Mouse (Mus musculus): ENCODE measurements around the gene Fut4.

- TF ChIP-seq POLR2A (IDR thresholded peaks at IDR 0.05; ENCODE audit: insufficient read depth, low read depth, low read length): no peak
- no peak for TF ChIP-seq CTCF (IDR thresholded peaks at IDR 0.05; ENCODE audit: insufficient read depth, low read depth, low read length)
Observed at GRCm38 (mm10) chr9:14728365-14728764, 23.8 kb downstream of the Fut4 start.

All from olfactory bulb, adult 2 months (tissue).